Mouse (Mus musculus) cortical plate, adult 2 months (tissue): ENCODE measurements around the gene Ncbp3.

Experiments
- CTCF ChIP-seq: fragments of 200-500 bp; IDR thresholded peaks from 2 replicates; pipeline ENCODE4 v1.5.1; 2011; ENCODE audit warnings: mild to moderate bottlenecking, control low read depth, low read length; ENCODE audit not compliant: insufficient read depth; ENCODE audit errors: extremely low read depth
- POLR2A ChIP-seq: fragments of 200-500 bp; IDR thresholded peaks from 2 replicates; pipeline ENCODE4 v1.6.1; 2011; ENCODE audit warnings: mild to moderate bottlenecking, low read length, control low read depth; ENCODE audit not compliant: insufficient read depth; ENCODE audit errors: extremely low read depth

DNA sequence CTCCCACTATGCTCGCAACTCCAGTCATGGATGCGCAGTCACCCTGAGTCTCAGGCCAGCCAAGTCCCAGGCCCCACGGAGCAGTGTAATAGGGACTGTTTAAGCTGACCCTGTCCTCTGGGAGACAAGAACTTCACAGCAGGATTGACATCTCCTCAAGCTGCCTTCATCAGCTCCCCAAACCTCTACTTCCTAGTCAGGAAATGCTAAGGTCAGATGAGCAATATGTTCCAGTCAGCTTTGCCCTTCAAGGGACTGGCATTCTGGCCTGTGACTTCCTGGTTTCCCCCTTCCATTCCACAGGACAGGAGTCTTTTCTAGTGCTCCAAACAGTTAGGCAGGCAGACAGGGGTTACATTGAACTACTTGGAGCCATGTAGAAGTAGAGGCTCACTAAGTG lies 62.4 kb downstream of the Ncbp3 start:
- TF ChIP-seq POLR2A: no peak
- TF ChIP-seq CTCF: no peak
